Mouse (Mus musculus): ENCODE data around the gene Sept6.
A peak's percentile ranks its signal among the peaks of the same experiment; 100 is the strongest.

Gene Sept6

GRCm38 (mm10) chrX:36991694-36992093, at the start of gene Sept6:
Gene Sept6, minus strand, starts transcription at chrX:36991794.
- no peak for DNase-seq

DNA sequence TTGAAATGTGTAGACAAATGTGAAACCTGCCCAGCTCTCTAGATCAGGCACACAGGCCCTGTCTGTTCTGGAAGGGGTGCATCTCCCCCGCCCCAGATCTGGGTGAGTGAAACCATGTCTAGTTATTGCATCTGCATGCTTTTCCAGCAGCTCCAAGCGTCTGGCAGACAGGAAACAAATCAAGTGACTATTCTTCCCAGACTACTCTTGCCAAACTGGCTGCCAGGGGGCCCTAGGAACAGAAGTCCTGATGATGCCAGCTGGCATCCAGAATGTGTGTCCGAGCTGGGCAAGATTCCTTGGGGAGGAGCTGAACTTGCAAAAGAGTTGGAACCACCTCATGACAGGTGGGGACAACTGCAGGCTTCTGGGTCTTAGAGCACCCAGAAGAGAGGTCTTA, 36.8 kb upstream of the Sept6 start:
- DNase-seq, result peak; percentile 5

- DNase-seq, result no peak
Measured at GRCm38 (mm10) chrX:37023652-37024309, 32.2 kb upstream of the Sept6 start.

DNA sequence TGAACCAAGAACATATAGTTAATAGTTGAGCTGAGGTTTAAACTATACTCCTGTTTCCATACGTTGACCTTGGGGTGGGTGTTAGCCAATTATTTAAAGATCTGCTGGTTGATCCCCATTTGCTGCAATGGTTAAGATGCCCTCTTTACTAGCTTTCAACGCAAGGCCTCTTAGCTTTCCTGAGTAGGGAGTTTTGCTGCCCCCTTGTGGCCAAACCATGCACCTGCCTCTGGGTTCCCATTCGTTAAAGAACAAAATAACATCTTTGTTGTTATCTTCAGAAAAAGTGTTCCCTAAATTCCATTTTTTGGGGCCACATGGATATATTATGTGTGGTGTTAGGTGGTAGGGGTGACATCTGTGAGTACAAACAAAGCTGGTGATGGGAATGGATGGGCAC, 31.1 kb upstream of the Sept6 start:
- DNase-seq, result peak; percentile 70

DNA sequence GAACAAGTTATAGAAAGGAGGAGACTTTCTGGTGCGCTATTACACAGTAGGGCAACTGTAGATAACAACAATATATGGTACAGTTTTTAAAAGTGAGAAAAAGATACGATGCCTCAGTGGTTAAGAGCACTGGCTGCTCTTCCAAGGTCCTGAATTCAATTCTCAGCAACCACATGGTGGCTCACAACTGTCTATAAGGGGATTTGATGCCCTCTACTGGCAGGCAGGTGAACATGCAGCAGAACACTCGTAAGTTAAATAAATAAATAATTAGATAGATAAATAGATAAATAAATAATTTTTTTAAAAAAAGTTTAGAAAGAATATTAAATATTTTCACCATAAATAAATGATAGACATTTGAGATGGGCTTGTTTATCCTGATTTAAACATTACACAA, 27.5 kb upstream of the Sept6 start:
- DNase-seq, result no peak

DNA sequence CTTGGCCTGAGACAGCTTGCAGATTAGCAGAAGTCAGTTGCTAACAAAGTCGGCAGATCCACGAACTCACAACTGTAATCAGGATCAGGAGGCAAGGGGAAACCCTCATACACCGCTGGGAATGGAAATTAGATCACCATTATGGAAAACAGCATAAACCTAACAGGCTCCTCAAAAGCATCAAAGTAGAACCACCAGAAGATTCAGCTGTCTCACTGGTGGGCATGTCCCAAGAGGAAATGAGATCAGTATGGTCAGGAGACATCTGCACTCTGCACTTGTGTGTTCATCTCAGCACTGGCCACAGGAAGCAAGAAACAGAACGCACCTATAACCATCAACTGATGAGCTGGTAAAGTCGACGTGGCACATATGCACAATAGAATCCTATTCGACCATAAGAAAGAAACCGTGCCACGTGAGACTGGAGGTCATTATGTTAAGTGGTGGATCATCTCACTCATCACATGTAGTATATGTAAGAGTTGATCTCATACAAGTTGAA, 26.6 kb upstream of the Sept6 start:
- no peak for DNase-seq

DNA sequence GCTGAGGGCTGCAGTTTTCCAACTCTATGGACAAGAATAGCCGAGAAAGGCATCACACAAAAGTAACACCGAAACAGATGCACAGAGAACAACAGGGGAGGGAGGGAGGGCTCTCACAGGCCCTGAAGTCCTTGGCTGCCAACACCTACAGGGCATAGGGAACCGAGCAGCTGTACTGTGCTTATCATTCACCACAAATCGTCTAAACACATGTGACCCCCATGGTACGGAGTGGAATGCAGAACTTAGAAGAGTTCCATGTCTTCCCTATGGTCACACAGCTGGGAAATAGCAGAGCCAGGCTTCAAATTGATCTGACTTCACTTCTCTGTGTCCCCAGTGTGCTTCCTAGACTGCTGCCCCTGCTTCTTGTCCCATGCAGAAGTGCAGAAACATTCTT, 22.3 kb upstream of the Sept6 start:
- no peak for DNase-seq

GRCm38 (mm10) chrX:36991039-36991438, 555 bp downstream of the Sept6 start:
- DNase-seq, result peak; percentile 25

DNA sequence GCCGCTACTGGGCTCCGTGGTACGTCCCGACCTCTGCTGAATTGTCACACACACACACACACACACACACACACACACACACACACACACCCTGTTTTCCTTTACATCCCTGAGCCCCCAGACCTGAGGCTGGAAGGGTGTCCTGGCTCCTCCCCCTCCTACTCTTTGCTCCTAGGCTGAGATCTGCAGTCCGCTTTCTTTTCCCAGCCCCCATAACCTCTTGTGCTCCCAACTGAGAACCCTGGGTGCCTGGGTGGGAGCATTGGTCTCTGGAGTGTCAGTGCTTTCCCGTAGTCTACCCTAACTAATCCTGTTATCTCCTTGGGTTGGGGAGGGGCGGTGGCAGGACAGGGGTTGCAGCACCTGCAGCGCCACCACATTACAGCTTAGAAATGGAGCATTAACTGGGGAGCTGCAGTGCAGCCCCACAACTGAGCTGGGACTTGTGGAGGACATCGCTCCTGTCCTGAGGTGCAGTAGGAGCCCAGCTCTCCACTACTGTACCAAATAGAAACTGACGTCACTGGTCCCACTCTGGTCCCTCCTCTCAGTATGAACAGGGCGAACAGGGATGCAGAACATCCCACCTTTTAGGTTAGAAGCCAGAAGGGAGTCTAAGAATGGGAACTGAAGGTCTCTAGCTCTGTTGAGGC, 1.7 kb downstream of the Sept6 start:
- no peak for DNase-seq

DNA sequence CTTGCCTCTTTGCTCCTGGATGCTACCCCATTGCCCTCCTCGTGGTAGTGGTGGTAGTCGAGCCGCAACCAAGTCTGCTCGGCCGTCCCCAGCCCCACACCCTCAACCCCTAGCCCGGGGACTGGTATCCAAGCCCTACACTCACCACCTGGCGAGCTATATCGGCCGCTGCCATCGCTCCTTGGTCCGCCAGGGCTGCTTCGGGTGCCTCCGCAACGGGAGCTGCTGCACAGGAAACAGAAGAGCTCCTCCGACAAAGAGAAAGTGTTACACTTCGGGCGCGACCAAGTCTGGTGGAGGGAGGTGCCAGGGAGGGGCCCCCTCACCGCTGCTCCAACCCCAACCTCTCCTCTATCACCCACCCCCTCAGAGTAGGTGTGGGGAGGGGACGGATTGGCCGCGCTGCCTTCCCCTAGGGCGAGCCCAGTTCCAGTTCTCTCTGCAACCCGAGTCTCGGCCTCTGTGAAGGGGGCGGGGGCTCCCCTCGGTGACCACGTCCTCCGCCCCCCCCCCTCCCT, 2.3 kb downstream of the Sept6 start:
- peak; percentile 71 for DNase-seq

DNA sequence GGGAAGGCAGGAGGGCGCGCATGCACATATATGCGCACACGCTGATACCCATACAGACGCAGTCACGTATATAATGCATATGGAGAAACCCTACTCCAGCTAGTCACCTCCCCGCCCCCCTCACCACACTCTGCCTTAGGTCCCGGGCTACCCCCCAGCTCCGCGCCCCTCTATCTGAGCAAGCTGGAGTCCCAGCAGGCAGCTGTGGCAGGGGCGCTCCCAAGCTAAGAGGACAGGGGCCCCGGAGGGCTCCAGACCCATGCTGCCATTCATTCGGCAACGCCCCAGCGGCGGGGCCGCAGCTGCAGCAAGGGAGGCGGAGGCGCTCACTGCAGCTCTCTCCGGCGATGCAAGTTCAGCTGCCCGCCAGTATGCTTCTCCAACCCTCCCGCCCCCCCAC, 2.8 kb downstream of the Sept6 start:
- DNase-seq, result no peak

- DNase-seq, result no peak
Measured at GRCm38 (mm10) chrX:36987851-36988250, 3.7 kb downstream of the Sept6 start.

- DNase-seq, result no peak
Measured at GRCm38 (mm10) chrX:36985041-36985440, 6.6 kb downstream of the Sept6 start.

DNA sequence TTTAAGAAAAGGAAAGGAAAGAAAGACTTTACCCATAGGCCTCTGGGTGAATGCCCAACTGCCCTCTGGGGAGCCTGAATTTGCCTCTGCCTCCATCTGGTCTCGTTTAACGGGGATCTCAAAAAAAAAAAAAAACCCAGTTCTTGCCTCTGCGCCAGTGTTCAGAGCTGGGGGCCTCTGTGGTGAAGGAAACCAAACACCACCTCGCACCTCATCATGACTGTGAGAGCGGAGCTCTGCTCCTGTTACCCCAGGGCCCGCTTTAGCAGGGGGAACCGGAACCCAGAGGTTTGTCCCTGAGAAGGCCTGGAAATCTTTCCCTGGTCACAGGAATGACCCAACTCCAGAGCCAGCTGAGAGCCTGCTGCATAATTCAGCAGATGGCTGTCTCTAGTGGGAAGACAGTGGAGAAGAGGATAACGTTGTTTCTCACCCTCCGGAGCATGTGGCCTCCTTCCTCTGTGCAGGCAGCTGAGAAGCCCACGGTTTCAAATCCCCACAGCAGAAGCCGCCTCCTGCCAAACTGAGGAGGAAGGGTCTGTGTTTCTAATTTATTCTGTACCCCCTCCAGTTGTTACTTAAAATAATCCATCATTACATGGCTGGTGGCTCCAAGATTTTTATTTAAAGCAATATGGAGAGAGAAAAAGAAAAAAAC, 7.8 kb downstream of the Sept6 start:
- no peak for DNase-seq

- no peak for DNase-seq
Measured at GRCm38 (mm10) chrX:36982892-36983653, 8.5 kb downstream of the Sept6 start.

- DNase-seq, result peak; percentile 28
Measured at GRCm38 (mm10) chrX:36980563-36981187, 10.9 kb downstream of the Sept6 start.

GRCm38 (mm10) chrX:36977863-36978262, 13.7 kb downstream of the Sept6 start:
- no peak for DNase-seq

DNA sequence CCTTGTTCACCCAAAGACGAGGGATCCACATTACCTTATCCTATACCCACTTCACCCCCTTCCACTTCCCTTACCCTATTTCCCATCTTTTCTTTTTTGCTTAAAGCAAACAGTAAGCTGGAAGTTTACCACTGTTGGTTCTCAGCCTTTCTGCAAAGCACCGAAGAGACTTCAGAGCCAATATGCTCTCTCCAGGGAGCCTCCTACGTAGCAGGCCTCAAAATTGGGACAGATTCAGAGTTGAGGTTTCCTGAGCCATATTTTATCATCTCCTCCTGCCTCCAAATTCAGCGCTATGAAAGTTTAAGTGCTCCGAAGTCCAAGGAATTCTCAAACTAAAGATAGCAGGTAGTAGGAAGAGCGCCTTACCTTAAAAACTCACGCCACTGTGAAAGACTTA, 14.6 kb downstream of the Sept6 start:
- DNase-seq, result no peak

- no peak for DNase-seq
Measured at GRCm38 (mm10) chrX:36976272-36976671, 15.3 kb downstream of the Sept6 start.

DNA sequence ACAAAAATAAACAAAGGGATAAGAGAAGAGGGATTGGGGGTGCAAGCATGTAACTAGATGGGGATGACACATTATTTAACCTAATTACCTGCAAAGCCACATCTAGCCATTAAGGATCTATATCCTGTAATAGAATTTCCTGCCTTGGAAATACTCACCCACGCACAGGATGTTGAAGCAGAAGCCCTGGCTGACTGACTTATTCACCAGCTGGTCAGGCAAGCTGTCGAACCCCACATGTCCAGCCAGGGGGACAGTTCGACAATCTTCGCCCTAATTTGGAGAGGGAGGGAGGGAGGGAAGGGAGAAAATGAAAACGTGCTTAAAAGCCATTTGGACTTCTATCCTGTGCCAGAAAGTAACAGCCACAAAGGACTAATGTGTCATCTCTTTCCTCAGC, 16.7 kb downstream of the Sept6 start:
- DNase-seq, result no peak

DNA sequence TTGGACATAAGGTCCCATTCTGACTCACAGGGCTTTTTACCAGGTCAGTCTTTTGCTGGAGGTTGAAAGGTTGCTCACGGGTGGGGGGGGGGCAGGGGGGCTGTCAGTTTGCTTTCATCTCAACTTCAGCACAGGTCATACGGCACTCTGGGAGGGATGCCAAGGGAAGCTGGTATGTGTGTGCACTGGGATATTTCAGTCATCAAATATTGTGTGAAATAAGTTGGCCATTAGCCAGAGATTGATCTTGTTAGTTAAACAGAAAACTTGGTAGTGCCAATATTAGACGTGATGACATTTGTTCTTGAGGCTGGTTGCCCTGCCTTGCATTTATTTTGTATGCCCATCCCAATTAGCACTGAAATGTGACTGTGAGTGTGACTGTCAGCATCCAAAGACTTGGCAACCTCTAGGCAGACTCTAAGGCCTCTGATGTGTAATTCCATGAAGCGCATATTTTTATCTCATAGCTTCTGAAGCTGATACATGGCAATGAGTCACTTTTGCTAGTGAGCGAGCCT, 18.6 kb downstream of the Sept6 start:
- DNase-seq, result no peak

DNA sequence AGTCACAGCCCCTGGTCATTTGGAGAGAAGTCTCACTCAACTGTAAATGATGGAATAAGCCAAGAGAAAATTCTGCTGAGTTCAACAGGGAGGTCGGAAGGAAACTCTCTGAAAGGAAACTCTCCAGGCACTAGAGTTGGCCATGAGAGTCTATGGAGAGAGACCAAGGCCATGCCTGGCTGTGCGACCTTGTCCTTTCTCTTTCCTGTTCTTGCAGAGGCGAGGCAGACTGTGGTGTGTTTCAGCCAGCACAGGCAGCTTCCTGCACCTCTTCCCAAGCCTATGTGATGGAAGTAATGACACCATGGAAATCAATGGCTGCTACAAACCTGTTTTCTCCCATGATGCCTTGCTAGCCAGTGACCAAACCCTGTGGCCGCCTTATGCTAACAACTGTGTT, 20.4 kb downstream of the Sept6 start:
- no peak for DNase-seq
